Mouse (Mus musculus): ENCODE data around the gene Rps21. TPM values are rescaled to one million over a fixed set of nuclear protein-coding genes. Genes with fewer than 3 reads are reported as not detected.

Gene Rps21
- polyA plus RNA-seq, 1 experiment from 2014 or later: 393 TPM

DNA sequence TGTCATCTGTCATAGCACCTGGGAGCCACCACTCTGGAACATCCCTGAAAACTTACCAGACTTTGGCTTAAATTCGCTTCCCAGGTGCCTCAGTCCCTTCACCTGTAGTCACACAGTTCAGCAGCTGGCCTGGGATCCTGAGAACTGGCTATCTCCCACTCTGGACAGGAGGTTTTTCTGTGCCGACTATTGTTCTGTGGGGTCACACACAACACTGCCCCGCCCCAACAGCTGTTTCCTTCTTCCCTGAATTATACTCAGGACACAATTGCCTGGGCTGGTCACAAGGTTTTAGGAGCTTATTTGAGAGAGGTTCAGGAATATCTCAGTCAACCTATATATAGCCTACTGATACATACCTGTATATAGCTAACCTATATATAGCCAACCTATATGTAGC lies 5.3 kb downstream of the Rps21 start:
- Histone ChIP-seq H3K27ac (replicated peaks) (no peak overlapping the region), H3K4me1 (peaks cover 8% of the 10 kb centered on the region), H3K4me3 (no peak overlapping the region), H3K9ac (replicated peaks) (no peak overlapping the region), H3K27me3 (no peaks in the 10 kb centered on the region), H3K36me3 (peaks cover 78% of the 10 kb centered on the region), H3K4me2 (replicated peaks) (no peak overlapping the region), H3K9me3 (no peaks in the 10 kb centered on the region)
- 86% methylated on average over 3 of the region's 3 CpGs for WGBS
- ATAC-seq (ENCODE audit: low FRiP score, low read depth): no peak

DNA sequence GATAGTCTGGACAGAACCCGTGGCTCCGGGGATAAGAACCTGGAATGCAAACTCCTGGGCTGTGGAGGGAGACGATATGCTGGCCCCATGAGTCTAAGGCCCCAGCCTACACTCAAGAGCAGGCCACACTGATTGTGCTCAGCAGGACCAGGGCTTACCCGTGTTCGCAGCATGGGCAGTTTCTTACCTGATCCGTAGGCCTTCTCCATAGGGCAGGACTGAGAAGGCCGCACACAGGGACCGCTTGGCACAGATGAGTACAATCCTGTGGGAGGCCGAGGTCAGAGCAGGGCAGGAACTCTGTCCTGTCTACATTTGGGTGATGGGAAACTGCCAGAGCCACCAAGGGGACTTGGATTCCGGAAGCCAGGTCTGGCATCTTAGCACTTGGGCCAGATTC lies 5.7 kb downstream of the Rps21 start:
- Histone ChIP-seq H3K27me3 (no peaks in the 10 kb centered on the region), H3K27ac (replicated peaks) (no peak overlapping the region), H3K4me3 (no peak overlapping the region), H3K9me3 (no peaks in the 10 kb centered on the region), H3K36me3 (peaks cover 83% of the 10 kb centered on the region), H3K9ac (replicated peaks) (no peak overlapping the region), H3K4me2 (replicated peaks) (no peak overlapping the region), H3K4me1 (peaks cover 7% of the 10 kb centered on the region)
- WGBS: 90% methylated on average over 10 of the region's 10 CpGs
- ATAC-seq (ENCODE audit: low FRiP score, low read depth): no peak

DNA sequence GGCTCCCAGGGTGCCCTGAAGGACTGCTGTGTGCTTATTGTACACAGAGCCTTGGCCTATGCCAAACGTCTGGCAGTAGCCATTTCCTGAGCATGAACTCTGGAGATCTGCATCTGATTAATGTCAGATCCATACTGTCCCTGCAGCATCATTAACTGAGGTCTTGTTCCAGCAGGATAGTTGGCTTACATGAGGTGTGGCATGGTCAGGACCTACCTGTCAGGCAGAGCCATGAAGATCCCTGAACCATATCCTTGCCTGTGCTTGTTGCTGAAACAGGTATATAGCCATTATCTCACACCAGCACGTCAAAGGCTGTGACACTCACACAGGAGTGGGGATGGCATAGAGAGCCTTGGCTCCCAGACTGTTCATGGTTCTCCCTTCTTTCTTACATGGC lies 10.8 kb downstream of the Rps21 start:
- Histone ChIP-seq H3K27me3 (no peaks in the 10 kb centered on the region), H3K36me3 (peaks cover 60% of the 10 kb centered on the region), H3K27ac (replicated peaks) (peak overlapping the region; percentile 20; the same call in 1 of the 2 replicates), H3K4me1 (peaks cover 30% of the 10 kb centered on the region), H3K9me3 (no peaks in the 10 kb centered on the region), H3K4me3 (no peak overlapping the region), H3K4me2 (replicated peaks) (no peak overlapping the region), H3K9ac (replicated peaks) (no peak overlapping the region)
- no peak for ATAC-seq (ENCODE audit: low FRiP score, low read depth)
- WGBS: 72% methylated on average over 2 of the region's 2 CpGs

DNA sequence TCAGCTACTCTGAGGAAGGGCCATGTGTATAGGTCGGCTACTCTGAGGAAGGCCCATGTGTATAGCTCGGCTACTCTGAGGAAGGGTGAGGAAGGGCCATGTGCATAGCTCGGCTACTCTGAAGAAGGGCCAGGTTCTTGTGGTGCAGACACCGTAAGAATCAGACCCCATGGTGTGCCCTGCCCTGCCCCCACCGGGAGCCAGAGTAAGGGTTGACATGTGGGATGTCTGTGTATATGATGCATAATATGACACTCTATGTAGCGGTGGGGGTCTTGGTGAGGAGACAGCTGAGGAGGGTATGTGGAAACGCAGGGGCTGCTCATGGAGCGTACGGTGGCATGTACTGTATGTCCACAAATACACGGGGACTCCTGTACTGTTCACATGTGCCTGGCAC lies 12.2 kb downstream of the Rps21 start:
- 91% methylated on average over 10 of the region's 10 CpGs for whole genome bisulfite sequencing
- Histone ChIP-seq H3K9me3 (no peaks in the 10 kb centered on the region), H3K36me3 (peaks cover 46% of the 10 kb centered on the region), H3K4me3 (no peak overlapping the region), H3K27me3 (peaks cover 6% of the 10 kb centered on the region), H3K9ac (replicated peaks) (no peak overlapping the region), H3K27ac (replicated peaks) (no peak overlapping the region), H3K4me1 (peaks cover 34% of the 10 kb centered on the region), H3K4me2 (replicated peaks) (no peak overlapping the region)
- no peak for ATAC-seq (ENCODE audit: low FRiP score, low read depth)

DNA sequence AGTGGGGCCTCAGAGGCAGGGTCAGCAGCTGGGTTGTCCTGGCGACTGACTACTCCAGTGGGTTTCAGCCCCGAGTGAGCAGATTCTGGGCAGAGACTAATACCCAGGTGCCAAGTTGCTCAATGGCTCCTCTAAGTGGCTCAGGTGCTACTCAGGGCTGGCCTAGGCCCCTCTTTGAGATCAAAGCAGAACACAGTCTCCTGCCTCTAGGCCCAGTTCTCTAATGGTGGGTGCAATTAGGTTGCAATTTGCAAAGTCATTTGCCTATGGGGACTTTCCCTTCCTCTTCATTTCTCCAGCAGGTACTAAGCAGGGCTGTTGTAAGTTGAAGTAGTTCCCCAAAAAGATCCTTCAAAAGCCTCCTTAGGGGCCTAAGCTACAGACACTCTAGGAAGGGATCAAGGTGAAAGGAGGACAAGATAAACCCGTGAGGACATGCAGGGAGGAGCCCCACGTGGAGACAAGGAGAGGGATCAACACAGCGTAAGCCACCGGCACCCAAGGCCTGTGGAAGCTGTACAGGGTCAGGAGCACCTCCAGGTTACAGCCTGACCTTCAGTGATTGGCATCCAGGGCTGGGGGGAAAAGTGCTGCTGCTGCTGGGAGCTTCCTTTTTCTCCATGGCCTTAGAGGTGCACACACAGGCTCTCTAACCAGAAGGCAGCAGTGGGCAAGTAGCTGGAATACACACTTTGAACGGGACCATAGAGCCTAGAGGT lies 13.5 kb downstream of the Rps21 start:
- no peak overlapping the region for H3K9ac ChIP-seq (replicated peaks)
- WGBS: 83% methylated on average over 7 of the region's 7 CpGs

DNA sequence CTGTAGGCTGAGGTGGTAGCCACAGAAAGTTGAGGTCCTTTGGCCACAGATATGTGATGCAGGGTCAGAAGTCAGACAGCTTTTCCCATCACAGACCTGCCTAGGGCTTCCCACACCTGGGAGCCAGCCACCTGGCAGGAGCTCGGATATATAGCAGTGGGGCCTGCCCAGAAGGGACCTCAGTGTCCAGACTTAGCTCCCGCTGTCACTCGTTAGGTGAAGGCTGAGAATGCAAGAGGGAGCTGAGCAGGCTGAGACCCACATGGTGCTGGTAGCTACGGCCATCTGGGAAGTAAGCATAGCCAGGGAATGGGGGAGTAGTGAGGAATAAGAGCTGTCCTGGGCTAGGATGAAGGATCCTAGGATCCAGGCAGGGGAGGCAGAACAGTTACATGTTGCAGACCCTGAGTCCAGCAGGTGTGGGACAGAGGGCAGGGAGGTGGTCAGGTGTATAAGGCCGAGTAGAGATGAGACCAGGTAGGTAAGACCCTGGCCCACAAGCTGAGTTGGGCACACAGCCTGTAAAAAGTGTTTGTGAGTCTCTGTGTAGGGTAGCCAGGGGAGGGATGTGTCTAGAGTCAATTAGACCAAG lies 14.7 kb downstream of the Rps21 start:
- Histone ChIP-seq H3K27ac (replicated peaks) (no peak overlapping the region), H3K4me1 (peaks cover 43% of the 10 kb centered on the region), H3K9ac (replicated peaks) (peak overlapping the region; percentile 93; the same call in 1 of the 2 replicates), H3K9me3 (no peaks in the 10 kb centered on the region), H3K36me3 (peaks cover 32% of the 10 kb centered on the region), H3K27me3 (peaks cover 25% of the 10 kb centered on the region), H3K4me3 (peak overlapping the region; percentile 79), H3K4me2 (replicated peaks) (peak overlapping the region; percentile 98)
- WGBS: 80% methylated on average over 5 of the region's 5 CpGs
- ATAC-seq (ENCODE audit: low FRiP score, low read depth): no peak

More for the DNA sequence above, 13.5 kb downstream of the Rps21 start:
- H3K4me3 ChIP-seq: no peak overlapping the region
- no peak overlapping the region for H3K4me2 ChIP-seq (replicated peaks)
- peaks cover 44% of the 10 kb centered on the region for H3K36me3 ChIP-seq
- ATAC-seq (ENCODE audit: low FRiP score, low read depth): no peak
- no peaks in the 10 kb centered on the region for H3K9me3 ChIP-seq
- H3K4me1 ChIP-seq: peaks cover 34% of the 10 kb centered on the region
- H3K27me3 ChIP-seq: peaks cover 20% of the 10 kb centered on the region
- H3K27ac ChIP-seq (replicated peaks): no peak overlapping the region

DNA sequence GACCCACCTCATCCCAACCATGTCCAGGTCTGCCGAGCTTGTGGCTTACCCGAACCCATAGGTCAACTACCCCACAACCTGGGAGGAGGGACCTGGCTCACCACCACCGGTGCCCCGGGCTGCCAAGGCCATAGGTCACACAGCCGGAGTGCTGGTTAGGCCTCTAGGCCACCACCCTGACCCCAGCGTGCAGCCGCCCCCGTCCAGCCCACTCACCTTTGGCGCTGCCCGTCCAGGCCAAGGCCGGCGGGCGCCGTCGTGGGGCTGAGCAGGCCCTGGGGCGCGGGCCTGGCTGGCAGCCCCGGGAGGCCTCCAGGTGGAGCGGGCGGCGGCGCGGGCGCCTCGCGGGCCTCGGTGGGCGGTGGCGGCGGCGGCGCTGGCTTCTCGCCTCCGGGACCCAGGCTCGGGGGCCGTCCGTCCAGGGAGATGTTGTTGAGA lies 15.7 kb downstream of the Rps21 start:
- Histone ChIP-seq H3K9me3 (no peaks in the 10 kb centered on the region), H3K36me3 (peaks cover 23% of the 10 kb centered on the region), H3K4me3 (peak overlapping the region; percentile 79), H3K27me3 (peaks cover 28% of the 10 kb centered on the region), H3K27ac (replicated peaks) (peak overlapping the region; percentile 66; the same call in 1 of the 2 replicates), H3K9ac (replicated peaks) (peak overlapping the region; percentile 93), H3K4me1 (peaks cover 43% of the 10 kb centered on the region), H3K4me2 (replicated peaks) (peak overlapping the region; percentile 98)
- under 1% methylated on average over 37 of the region's 37 CpGs for WGBS
- ATAC-seq (ENCODE audit: low FRiP score, low read depth): peak; percentile 28

DNA sequence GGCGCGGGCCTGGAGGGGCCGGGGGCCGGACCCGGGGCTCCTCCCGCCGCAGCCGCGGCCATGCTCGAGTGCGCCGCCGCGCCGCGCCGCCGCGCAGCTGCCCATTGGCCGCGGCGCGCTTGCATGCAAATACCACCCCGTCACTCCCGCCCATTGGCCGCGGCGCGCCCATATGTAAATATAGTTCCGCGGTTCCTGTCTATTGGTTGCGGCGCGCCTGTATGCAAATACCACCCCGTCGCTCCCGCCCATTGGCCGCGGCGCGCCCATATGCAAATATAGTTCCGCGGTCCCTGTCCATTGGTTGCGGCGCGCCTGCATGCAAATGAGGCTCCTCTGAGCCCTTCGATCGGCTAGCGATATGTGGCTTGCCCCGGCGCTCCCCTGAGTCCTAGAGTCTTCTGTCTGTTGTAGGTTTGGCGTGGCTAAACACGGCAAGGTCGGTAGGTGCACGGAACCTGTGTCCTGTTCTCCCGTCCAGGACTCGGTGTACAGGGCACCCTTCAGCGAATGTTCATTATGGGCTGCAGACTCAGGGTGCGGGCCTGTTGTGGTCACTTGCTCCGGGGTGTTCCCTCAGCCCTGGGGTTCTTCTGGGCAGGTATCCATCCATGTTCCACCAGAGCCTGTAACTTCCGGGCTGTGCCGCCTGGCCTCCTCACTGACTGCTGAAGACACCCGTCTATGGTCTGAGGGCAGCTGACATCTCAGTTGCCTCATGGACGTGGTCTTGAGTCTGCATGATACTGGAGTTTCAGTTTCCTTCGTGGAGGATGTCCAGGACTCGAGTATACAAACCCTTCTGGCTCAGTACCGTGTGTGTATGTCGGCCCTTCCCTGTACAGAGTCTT lies 16.4 kb downstream of the Rps21 start, which contains the start of gene Cables2:
Cables2 (minus strand) TSS at position 103 of the 851 bp plus-strand sequence.
- H3K4me3 ChIP-seq: peak within 1 kb of the TSS; percentile 79
- H3K36me3 ChIP-seq: peaks cover 17% of the 10 kb centered on the region
- peaks cover 41% of the 10 kb centered on the region for H3K4me1 ChIP-seq
- 9% methylated on average over 59 of the region's 68 CpGs for WGBS
- peak within 1 kb of the TSS; percentile 98 for H3K4me2 ChIP-seq (replicated peaks)
- H3K27me3 ChIP-seq: peaks cover 28% of the 10 kb centered on the region
- ATAC-seq (ENCODE audit: low FRiP score, low read depth): peak; percentile 96
- H3K9ac ChIP-seq (replicated peaks): peak within 1 kb of the TSS; percentile 93
- no peaks in the 10 kb centered on the region for H3K9me3 ChIP-seq
- H3K27ac ChIP-seq (replicated peaks): peak within 1 kb of the TSS; percentile 66; the same call in 1 of the 2 replicates

DNA sequence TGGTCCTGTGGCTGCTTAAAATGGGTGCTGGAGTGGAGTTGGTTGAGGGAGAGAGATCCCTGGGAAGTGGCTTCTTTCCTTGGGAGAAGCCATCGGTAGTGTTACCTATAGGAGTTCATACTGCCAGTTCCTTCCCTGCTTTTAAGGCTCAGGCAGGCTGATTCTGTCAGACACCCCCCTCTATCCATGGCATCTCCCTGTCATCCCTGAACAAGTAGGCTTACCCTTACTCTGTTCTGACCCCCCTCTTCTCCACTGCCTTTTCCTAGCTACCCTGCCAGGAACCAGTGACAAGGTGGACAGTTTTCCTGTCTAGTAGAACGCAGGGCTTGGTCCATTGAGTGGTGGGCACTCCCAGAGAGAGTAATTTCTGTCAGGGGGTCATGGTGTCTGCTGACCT lies 17.3 kb downstream of the Rps21 start:
- H3K27me3 ChIP-seq: peaks cover 28% of the 10 kb centered on the region
- H3K4me2 ChIP-seq (replicated peaks): no peak overlapping the region
- H3K36me3 ChIP-seq: peaks cover 11% of the 10 kb centered on the region
- H3K9me3 ChIP-seq: no peaks in the 10 kb centered on the region
- no peak overlapping the region for H3K9ac ChIP-seq (replicated peaks)
- no peak for ATAC-seq (ENCODE audit: low FRiP score, low read depth)
- 79% methylated on average over 2 of the region's 2 CpGs for WGBS
- H3K27ac ChIP-seq (replicated peaks): no peak overlapping the region
- H3K4me3 ChIP-seq: no peak overlapping the region
- H3K4me1 ChIP-seq: peaks cover 41% of the 10 kb centered on the region

DNA sequence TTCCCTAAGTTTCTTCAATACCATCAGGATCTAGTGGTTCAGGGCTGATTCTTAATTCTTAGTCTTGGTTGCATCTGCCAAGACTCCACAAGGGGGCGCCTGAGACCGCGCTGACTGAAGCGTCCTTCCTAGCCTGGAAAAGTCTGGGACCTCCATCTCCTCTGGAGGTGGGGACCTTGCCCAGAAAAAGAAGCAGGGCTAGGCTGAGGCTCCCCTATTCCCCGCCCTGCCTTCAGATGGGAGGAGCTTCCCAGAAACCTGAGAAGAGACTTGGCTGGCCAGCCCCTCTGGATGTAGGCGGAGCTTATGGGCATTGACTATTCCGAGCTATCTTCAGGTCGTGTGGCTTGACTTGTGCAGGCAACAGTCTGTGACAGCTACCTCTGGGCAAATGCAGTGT lies 18.7 kb downstream of the Rps21 start:
- peaks cover 34% of the 10 kb centered on the region for H3K4me1 ChIP-seq
- H3K9ac ChIP-seq (replicated peaks): no peak overlapping the region
- no peaks in the 10 kb centered on the region for H3K9me3 ChIP-seq
- H3K4me3 ChIP-seq: no peak overlapping the region
- no peaks in the 10 kb centered on the region for H3K36me3 ChIP-seq
- peak; percentile 17; the same call in 1 of the 2 replicates for ATAC-seq (ENCODE audit: low FRiP score, low read depth)
- no peak overlapping the region; the same call in 1 of the 2 replicates for H3K4me2 ChIP-seq (replicated peaks)
- WGBS: 0% methylated on average over 8 of the region's 8 CpGs
- peaks cover 28% of the 10 kb centered on the region for H3K27me3 ChIP-seq
- H3K27ac ChIP-seq (replicated peaks): no peak overlapping the region

DNA sequence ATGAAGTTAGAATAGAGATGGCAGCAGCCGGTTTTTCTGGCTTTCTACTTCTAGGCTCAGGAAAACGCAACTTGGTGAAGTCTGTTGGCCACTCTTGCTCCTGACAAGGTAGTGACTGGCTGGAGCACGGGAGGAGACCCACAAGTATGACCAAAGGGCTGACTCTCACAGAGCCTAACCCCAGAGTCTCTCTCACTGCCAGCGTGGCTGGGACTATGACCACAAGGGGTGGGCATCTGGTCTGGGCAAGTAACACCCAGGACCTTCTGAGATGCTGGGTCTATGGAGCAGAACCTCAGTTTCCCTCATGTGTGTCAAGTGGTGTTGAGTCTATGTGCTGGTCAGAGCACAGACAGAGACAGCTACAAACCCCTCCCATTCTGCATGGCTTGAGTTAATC lies 19.2 kb downstream of the Rps21 start:
- Histone ChIP-seq H3K9me3 (no peaks in the 10 kb centered on the region), H3K4me1 (peaks cover 29% of the 10 kb centered on the region), H3K27me3 (peaks cover 28% of the 10 kb centered on the region), H3K27ac (replicated peaks) (no peak overlapping the region), H3K4me3 (no peak overlapping the region), H3K4me2 (replicated peaks) (no peak overlapping the region), H3K9ac (replicated peaks) (no peak overlapping the region), H3K36me3 (no peaks in the 10 kb centered on the region)
- ATAC-seq (ENCODE audit: low FRiP score, low read depth): no peak
- WGBS: 61% methylated on average over 4 of the region's 4 CpGs

DNA sequence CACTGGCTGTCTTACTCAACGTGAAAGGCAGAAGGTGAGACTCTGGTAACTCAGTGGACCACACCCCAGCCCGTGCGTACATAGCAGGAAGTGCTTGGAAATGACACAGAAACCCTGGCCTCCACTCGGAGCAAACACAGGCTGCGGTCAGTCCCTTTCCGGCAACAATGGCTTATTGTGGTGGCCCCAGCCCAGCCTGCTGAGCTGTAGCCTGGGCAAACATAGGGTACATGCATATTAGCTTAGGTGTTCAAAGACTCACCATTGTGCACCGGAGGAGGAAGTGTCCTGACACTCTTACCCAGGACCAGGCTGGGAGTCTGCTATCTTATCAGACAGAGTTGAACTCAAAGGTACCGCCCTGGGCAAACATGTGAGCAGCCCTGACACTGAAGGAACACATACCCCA lies 19.7 kb downstream of the Rps21 start:
- Histone ChIP-seq H3K27ac (replicated peaks) (no peak overlapping the region), H3K9me3 (no peaks in the 10 kb centered on the region)
- WGBS: 69% methylated on average over 8 of the region's 8 CpGs

More for the DNA sequence above, 19.7 kb downstream of the Rps21 start:
- Histone ChIP-seq H3K4me3 (no peak overlapping the region), H3K36me3 (no peaks in the 10 kb centered on the region), H3K9ac (replicated peaks) (no peak overlapping the region), H3K4me1 (peaks cover 25% of the 10 kb centered on the region), H3K4me2 (replicated peaks) (no peak overlapping the region), H3K27me3 (peaks cover 28% of the 10 kb centered on the region)
- ATAC-seq (ENCODE audit: low FRiP score, low read depth): no peak
